In genomic region chr3:35721818-35722446, GRCm38 (mm10) we compare ENCODE assay signal across 14 mouse cellular contexts. TPM values are rescaled to one million over a fixed set of nuclear protein-coding genes. Genes with fewer than 3 reads are reported as not detected.
A peak's percentile ranks its signal among the peaks of the same experiment; 100 is the strongest.
DNase-seq lines count a peak whose midpoint lies in the region; ATAC-seq and TF ChIP-seq lines count a peak whose summit lies in the region.
"Had no signal": no experiment of that assay in that cellular context is flagged by ENCODE, and none has a peak within 500 bp of the region (broad histone marks: within the 10 kb centered on the region; RNA-seq: fewer than 3 reads in every experiment).

No protein-coding gene starts in this region.

- 65% methylated on average over 4 of the region's 4 CpGs for WGBS in stomach, embryonic 15.5 days

- H3K4me3 ChIP-seq in E14TG2a.4 (replicated peaks; ENCODE audit: low read length) = peak overlapping the region; percentile 63
- H3K4me3 ChIP-seq in stomach, embryonic 15.5 days (replicated peaks) = no peak overlapping the region
- H3K4me3 ChIP-seq: forebrain, embryonic 13.5 days; hindbrain, embryonic 15.5 days; liver, embryonic 15.5 days had no signal

- H3K4me2 ChIP-seq in stomach, embryonic 15.5 days = no peak overlapping the region
- H3K4me2 ChIP-seq: forebrain, embryonic 13.5 days; hindbrain, embryonic 15.5 days; liver, embryonic 15.5 days; midbrain, embryonic 11.5 days had no signal

- H3K27me3 ChIP-seq in E14TG2a.4 (ENCODE audit: insufficient read depth, low read length) = no peaks in the 10 kb centered on the region
- H3K27me3 ChIP-seq in stomach, embryonic 15.5 days (replicated peaks) = no peaks in the 10 kb centered on the region
- H3K27me3 ChIP-seq: forebrain, embryonic 13.5 days; hindbrain, embryonic 15.5 days; liver, embryonic 15.5 days had no signal

- no peaks in the 10 kb centered on the region for H3K36me3 ChIP-seq in E14TG2a.4 (ENCODE audit: insufficient read depth, low read length)
- no peaks in the 10 kb centered on the region for H3K36me3 ChIP-seq in stomach, embryonic 15.5 days
- H3K36me3 ChIP-seq: hindbrain, embryonic 15.5 days; liver, embryonic 15.5 days had no signal

- H3K9ac ChIP-seq in stomach, embryonic 15.5 days = no peak overlapping the region
- H3K9ac ChIP-seq: forebrain, embryonic 13.5 days; hindbrain, embryonic 15.5 days; liver, embryonic 15.5 days had no signal

- no peaks in the 10 kb centered on the region for H3K9me3 ChIP-seq in E14TG2a.4 (ENCODE audit: low read length)
- no peaks in the 10 kb centered on the region for H3K9me3 ChIP-seq in stomach, embryonic 15.5 days
- H3K9me3 ChIP-seq: forebrain, embryonic 13.5 days; hindbrain, embryonic 15.5 days; liver, embryonic 15.5 days had no signal

- no peak for TF ChIP-seq CTCF in E14TG2a.4 (conservative IDR thresholded peaks at IDR 0.05; ENCODE audit: low read length)

- peak; percentile 59 for ATAC-seq in inflammation-experienced regulatory T-cells, adult 6 months
- no peak for ATAC-seq in stomach, embryonic 15.5 days (ENCODE audit: insufficient read depth, low FRiP score, low read depth)
- ATAC-seq: forebrain, embryonic 13.5 days had no signal

- peaks cover 88% of the 10 kb centered on the region for H3K4me1 ChIP-seq in E14TG2a.4 (replicated peaks; ENCODE audit: low read depth, low read length)
- no peaks in the 10 kb centered on the region for H3K4me1 ChIP-seq in stomach, embryonic 15.5 days
- H3K4me1 ChIP-seq: forebrain, embryonic 13.5 days; hindbrain, embryonic 15.5 days had no signal

- peak; percentile 79 for DNase-seq in CD4-positive helper T cell, adult 2 months (ENCODE audit: low read depth, low spot score)
- DNase-seq in right cerebral cortex, adult 18-20 months = no peak
- DNase-seq in heart, adult 9 months (ENCODE audit: low spot score in 2 of 2) = no peak
- no peak for DNase-seq in left cerebral cortex, adult 8-10 months (ENCODE audit: low spot score in 2 of 2)
- DNase-seq in adrenal gland, postnatal 10 days = no peak
- DNase-seq: cerebellum, adult 2 months; gastrocnemius, postnatal 10 days had no signal

- peak overlapping the region; percentile 58; the same call in 1 of the 2 replicates for H3K27ac ChIP-seq in stomach, embryonic 15.5 days
- H3K27ac ChIP-seq: forebrain, embryonic 13.5 days; hindbrain, embryonic 15.5 days; liver, embryonic 15.5 days had no signal

RNA-seq across cellular contexts. Expression of gene Atp11b, which starts 32.0 kb away (rescaled TPM):
- polyA plus RNA-seq in inflammation-experienced regulatory T-cells, adult 6 months (2017; shearing (Covaris generic)) = 10 to 100 TPM; 51.2 to 60.5 (median 53.6) TPM
- polyA plus RNA-seq in stomach, embryonic 15.5 days (2015; fragmentation: Nextera tagmentation; extraction: Ambion mirVana) = 51.3 and 53.3 TPM in 2 replicates
- 100 to 1,000 TPM in 2 of 4 experiments, 10 to 100 TPM in 2; 93.8 to 108 (median 101) TPM for total RNA-seq in left cerebral cortex, adult 8-10 months (2022)
- 10 to 100 TPM; 40.6 to 44.2 TPM for total RNA-seq in adrenal gland, postnatal 10 days (2021)
